Mouse (Mus musculus) liver, adult 2 months (tissue): ENCODE results near the gene Klf11.

Experiments used
- CTCF ChIP-seq: fragments of 200-500 bp; IDR thresholded peaks from 2 replicates; pipeline ENCODE4 v1.5.1; 2011; ENCODE audit warnings: low read depth, low read length, control low read depth
- POLR2A ChIP-seq: fragments of 200-500 bp; IDR thresholded peaks from 2 replicates; pipeline ENCODE4 v1.6.1; 2011; ENCODE audit warnings: low read length, control low read depth; ENCODE audit not compliant: insufficient read depth; ENCODE audit errors: extremely low read depth

- TF ChIP-seq POLR2A, result no peak
- TF ChIP-seq CTCF, result no peak
Measured at GRCm38 (mm10) chr12:24634212-24634611, 16.9 kb upstream of the Klf11 start.
